Mouse (Mus musculus): Measurements from ENCODE around the gene Nek3. TPM values are rescaled to one million over a fixed set of nuclear protein-coding genes. Genes with fewer than 3 reads are reported as not detected.

Nek3 gene
- total and polyA plus RNA-seq, 2 experiments from 2014 or later: 1.5 to 7.1 TPM

- Histone ChIP-seq H3K4me2 (ENCODE audit: low read depth, low read length) (peak within 1 kb of the TSS; percentile 86), H3K27ac (peak within 1 kb of the TSS; percentile 98), H3K9ac (replicated peaks; ENCODE audit: low read length) (peak within 1 kb of the TSS; percentile 93), H3K9me3 (ENCODE audit: low read length) (no peaks in the 10 kb centered on the region), H3K4me3 (ENCODE audit: low read length) (peak within 1 kb of the TSS; percentile 83), H3K36me3 (ENCODE audit: insufficient read depth, low read length) (no peaks in the 10 kb centered on the region), H3K4me1 (ENCODE audit: insufficient read depth, low read length) (peaks cover 5% of the 10 kb centered on the region; the same call in 1 of the 2 replicates), H3K27me3 (ENCODE audit: insufficient read depth, low read length) (no peaks in the 10 kb centered on the region)
- TF ChIP-seq CTCF (IDR thresholded peaks at IDR 0.05; ENCODE audit: low read depth): peak; percentile 78
- DNase-seq (ENCODE audit: low spot score) (peak; percentile 93), ATAC-seq (peak; percentile 97)
- under 1% methylated on average over 67 of the region's 73 CpGs for WGBS
Observed at GRCm38 (mm10) chr8:22192660-22193431, 26.6 kb upstream of the Nek3 start, which contains the start of gene Vps36. Gene Vps36 (plus strand): TSS chr8:22192809.

- Histone ChIP-seq H3K36me3 (ENCODE audit: insufficient read depth, low read length) (no peaks in the 10 kb centered on the region), H3K4me2 (ENCODE audit: low read depth, low read length) (peak within 1 kb of the TSS; percentile 77), H3K4me1 (ENCODE audit: insufficient read depth, low read length) (no peaks in the 10 kb centered on the region), H3K9me3 (ENCODE audit: low read length) (no peaks in the 10 kb centered on the region), H3K9ac (replicated peaks; ENCODE audit: low read length) (peak within 1 kb of the TSS; percentile 60), H3K4me3 (ENCODE audit: low read length) (peak within 1 kb of the TSS; percentile 83), H3K27ac (peak within 1 kb of the TSS; percentile 64), H3K27me3 (ENCODE audit: insufficient read depth, low read length) (no peaks in the 10 kb centered on the region)
- peak; percentile 95 for DNase-seq (ENCODE audit: low spot score)
- 2% methylated on average over 62 of the region's 63 CpGs for WGBS
- peak; percentile 98 for ATAC-seq
- no peak for TF ChIP-seq CTCF (IDR thresholded peaks at IDR 0.05; ENCODE audit: low read depth)
Observed at GRCm38 (mm10) chr8:22185431-22186397, 19.5 kb upstream of the Nek3 start, which contains the start of gene Ckap2. Gene Ckap2 (minus strand): TSS chr8:22185819.

DNA sequence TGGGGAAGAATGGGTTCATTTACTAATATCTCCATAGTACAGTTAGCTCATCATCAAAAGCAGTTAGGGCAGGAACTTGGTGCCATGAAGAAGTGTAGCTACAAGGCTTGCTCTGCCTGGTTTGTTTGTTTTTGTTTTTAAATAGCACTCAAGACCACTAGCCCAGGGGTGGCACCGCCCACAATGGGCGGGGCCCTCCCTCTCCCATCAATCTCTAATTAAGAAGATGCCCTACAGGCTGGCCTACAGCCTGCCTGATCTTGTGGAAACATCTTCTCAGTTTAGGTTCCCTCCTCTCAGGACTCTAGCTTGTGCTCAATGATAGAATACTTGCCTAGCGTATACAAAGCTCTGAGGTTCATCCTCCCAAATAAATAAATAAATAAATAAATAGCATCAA, 18.6 kb upstream of the Nek3 start:
- Histone ChIP-seq H3K27ac (peak overlapping the region; percentile 64; the same call in 1 of the 2 replicates), H3K9me3 (ENCODE audit: low read length) (no peaks in the 10 kb centered on the region), H3K9ac (replicated peaks; ENCODE audit: low read length) (peak overlapping the region; percentile 60; the same call in 1 of the 2 replicates), H3K4me2 (ENCODE audit: low read depth, low read length) (peak overlapping the region; percentile 77), H3K4me3 (ENCODE audit: low read length) (peak overlapping the region; percentile 83), H3K36me3 (ENCODE audit: insufficient read depth, low read length) (no peaks in the 10 kb centered on the region), H3K27me3 (ENCODE audit: insufficient read depth, low read length) (no peaks in the 10 kb centered on the region), H3K4me1 (ENCODE audit: insufficient read depth, low read length) (no peaks in the 10 kb centered on the region)
- peak; percentile 63 for ATAC-seq
- no peak for TF ChIP-seq CTCF (IDR thresholded peaks at IDR 0.05; ENCODE audit: low read depth)
- peak; percentile 61 for DNase-seq (ENCODE audit: low spot score)
- 1% methylated on average over 3 of the region's 3 CpGs for WGBS

- DNase-seq (ENCODE audit: low spot score): no peak
- no peak overlapping the region for H3K9ac ChIP-seq (replicated peaks; ENCODE audit: low read length)
- no peak overlapping the region for H3K4me2 ChIP-seq (ENCODE audit: low read depth, low read length)
- TF ChIP-seq CTCF (IDR thresholded peaks at IDR 0.05; ENCODE audit: low read depth): no peak
- H3K4me1 ChIP-seq (ENCODE audit: insufficient read depth, low read length): no peaks in the 10 kb centered on the region
- no peak for ATAC-seq
- WGBS: 95% methylated on average over 7 of the region's 7 CpGs
- H3K9me3 ChIP-seq (ENCODE audit: low read length): no peaks in the 10 kb centered on the region
- H3K4me3 ChIP-seq (ENCODE audit: low read length): no peak overlapping the region
- H3K27me3 ChIP-seq (ENCODE audit: insufficient read depth, low read length): no peaks in the 10 kb centered on the region
- no peaks in the 10 kb centered on the region for H3K36me3 ChIP-seq (ENCODE audit: insufficient read depth, low read length)
- no peak overlapping the region for H3K27ac ChIP-seq
Observed at GRCm38 (mm10) chr8:22175966-22176365, 9.7 kb upstream of the Nek3 start.

GRCm38 (mm10) chr8:22169167-22169566, 2.9 kb upstream of the Nek3 start:
- no peaks in the 10 kb centered on the region for H3K4me1 ChIP-seq (ENCODE audit: insufficient read depth, low read length)
- no peaks in the 10 kb centered on the region for H3K27me3 ChIP-seq (ENCODE audit: insufficient read depth, low read length)
- H3K9ac ChIP-seq (replicated peaks; ENCODE audit: low read length): no peak overlapping the region
- no peak overlapping the region for H3K4me2 ChIP-seq (ENCODE audit: low read depth, low read length)
- WGBS: 84% methylated on average over 5 of the region's 5 CpGs
- no peaks in the 10 kb centered on the region for H3K9me3 ChIP-seq (ENCODE audit: low read length)
- DNase-seq (ENCODE audit: low spot score) (no peak), ATAC-seq (no peak)
- no peak overlapping the region for H3K4me3 ChIP-seq (ENCODE audit: low read length)
- H3K27ac ChIP-seq: no peak overlapping the region
- no peaks in the 10 kb centered on the region for H3K36me3 ChIP-seq (ENCODE audit: insufficient read depth, low read length)
- TF ChIP-seq CTCF (IDR thresholded peaks at IDR 0.05; ENCODE audit: low read depth): no peak

DNA sequence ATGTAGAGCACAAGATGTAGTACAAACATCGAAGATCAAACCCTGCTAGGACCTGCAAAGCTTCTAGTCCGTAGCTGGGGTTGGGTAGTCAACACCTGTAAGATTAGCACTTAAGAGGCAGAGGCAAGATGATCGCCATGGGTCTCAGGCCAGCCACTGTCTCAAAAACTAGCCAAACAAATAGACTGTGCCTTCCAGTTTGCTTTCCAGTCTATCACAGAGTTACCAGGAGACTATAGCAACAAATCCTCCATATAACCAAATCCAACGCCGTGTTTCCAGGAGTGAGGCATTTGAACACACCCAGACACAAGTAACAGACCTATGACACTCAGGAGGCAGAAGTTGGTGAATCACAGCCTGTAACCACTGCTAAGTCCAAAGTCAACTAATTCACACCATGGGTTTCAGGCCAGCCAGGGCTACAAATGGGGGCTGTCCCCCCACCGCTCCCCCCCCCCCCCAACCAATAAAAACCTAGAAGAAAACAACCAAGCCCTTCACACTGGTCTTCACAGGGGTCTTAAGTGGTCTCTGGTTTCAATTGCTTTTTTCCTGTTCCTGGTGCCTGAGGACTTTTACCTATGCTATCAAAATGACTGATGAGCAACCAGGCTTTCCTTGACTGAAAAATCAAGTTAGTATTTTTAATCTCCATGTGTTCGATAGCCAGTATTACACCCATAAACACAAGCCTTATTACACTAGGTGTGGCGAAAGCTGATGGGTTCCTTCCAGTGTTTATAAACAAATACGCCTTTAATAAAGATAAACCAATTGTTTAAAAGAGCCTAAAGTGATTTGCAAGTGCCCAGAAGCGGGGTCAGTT, 770 bp downstream of the Nek3 start:
- Histone ChIP-seq H3K27ac (peak overlapping the region; percentile 83), H3K4me2 (ENCODE audit: low read depth, low read length) (peak overlapping the region; percentile 65), H3K4me1 (ENCODE audit: insufficient read depth, low read length) (no peaks in the 10 kb centered on the region), H3K27me3 (ENCODE audit: insufficient read depth, low read length) (no peaks in the 10 kb centered on the region), H3K9me3 (ENCODE audit: low read length) (no peaks in the 10 kb centered on the region), H3K4me3 (ENCODE audit: low read length) (peak overlapping the region; percentile 63), H3K9ac (replicated peaks; ENCODE audit: low read length) (peak overlapping the region; percentile 68), H3K36me3 (ENCODE audit: insufficient read depth, low read length) (no peaks in the 10 kb centered on the region)
- no peak for TF ChIP-seq CTCF (IDR thresholded peaks at IDR 0.05; ENCODE audit: low read depth)
- DNase-seq (ENCODE audit: low spot score) (no peak), ATAC-seq (peak; percentile 41)
- WGBS: 50% methylated on average over 10 of the region's 10 CpGs
